Mouse (Mus musculus): ENCODE measurements at regions not wholly inside any gene's neighbourhood (a gene's known extent, or its start where the extent isn't known, plus 50 kb on each side); places are given as distances from the start of the nearest gene placed in this dataset.

GRCm38 (mm10) chr10:117510224-117510486, 119.1 kb upstream of the Cpm start:
- no peak overlapping the region for H3K4me2 ChIP-seq (ENCODE audit: low read depth, low read length, poor library complexity, severe bottlenecking)
- ATAC-seq (ENCODE audit: low FRiP score) (no peak), DNase-seq (ENCODE audit: low spot score) (no peak)
- no peaks in the 10 kb centered on the region for H3K4me1 ChIP-seq (ENCODE audit: insufficient read depth, low read length)
- WGBS: 90% methylated on average over 2 of the region's 2 CpGs
- H3K27ac ChIP-seq (ENCODE audit: low read depth, low read length): no peak overlapping the region
- H3K9ac ChIP-seq (replicated peaks; ENCODE audit: low read length, poor library complexity, severe bottlenecking): no peak overlapping the region
- no peak overlapping the region for H3K4me3 ChIP-seq (ENCODE audit: low read depth, low read length)
- H3K36me3 ChIP-seq (ENCODE audit: insufficient read depth, low read length): no peaks in the 10 kb centered on the region
- no peaks in the 10 kb centered on the region for H3K9me3 ChIP-seq (ENCODE audit: low read length)
- H3K27me3 ChIP-seq (ENCODE audit: insufficient read depth, low read length): no peaks in the 10 kb centered on the region
- no peak for TF ChIP-seq CTCF (IDR thresholded peaks at IDR 0.05)

- no peak for TF ChIP-seq CTCF (IDR thresholded peaks at IDR 0.05)
- H3K36me3 ChIP-seq (ENCODE audit: insufficient read depth, low read length): no peaks in the 10 kb centered on the region
- DNase-seq (ENCODE audit: low spot score) (no peak), ATAC-seq (ENCODE audit: low FRiP score) (no peak)
- no peaks in the 10 kb centered on the region for H3K9me3 ChIP-seq (ENCODE audit: low read length)
- no peak overlapping the region for H3K4me2 ChIP-seq (ENCODE audit: low read depth, low read length, poor library complexity, severe bottlenecking)
- H3K4me1 ChIP-seq (ENCODE audit: insufficient read depth, low read length): no peaks in the 10 kb centered on the region
- no peak overlapping the region for H3K9ac ChIP-seq (replicated peaks; ENCODE audit: low read length, poor library complexity, severe bottlenecking)
- no peak overlapping the region for H3K4me3 ChIP-seq (ENCODE audit: low read depth, low read length)
- H3K27ac ChIP-seq (ENCODE audit: low read depth, low read length): 0 out of 2 replicates have a peak overlapping the region, but pooled peaks have one; percentile 18
- no peaks in the 10 kb centered on the region for H3K27me3 ChIP-seq (ENCODE audit: insufficient read depth, low read length)
- WGBS: 65% methylated on average over 9 of the region's 9 CpGs
Observed at GRCm38 (mm10) chr10:117509431-117510223, 119.7 kb upstream of the Cpm start.

- no peaks in the 10 kb centered on the region for H3K36me3 ChIP-seq (ENCODE audit: insufficient read depth, low read length)
- H3K9me3 ChIP-seq (ENCODE audit: low read length): no peaks in the 10 kb centered on the region
- H3K27ac ChIP-seq (ENCODE audit: low read depth, low read length): no peak overlapping the region
- H3K4me1 ChIP-seq (ENCODE audit: insufficient read depth, low read length): no peaks in the 10 kb centered on the region
- 96% methylated on average over 5 of the region's 5 CpGs for WGBS
- H3K4me2 ChIP-seq (ENCODE audit: low read depth, low read length, poor library complexity, severe bottlenecking): no peak overlapping the region
- H3K9ac ChIP-seq (replicated peaks; ENCODE audit: low read length, poor library complexity, severe bottlenecking): no peak overlapping the region
- TF ChIP-seq CTCF (IDR thresholded peaks at IDR 0.05): no peak
- no peaks in the 10 kb centered on the region for H3K27me3 ChIP-seq (ENCODE audit: insufficient read depth, low read length)
- ATAC-seq (ENCODE audit: low FRiP score) (no peak), DNase-seq (ENCODE audit: low spot score) (no peak)
- H3K4me3 ChIP-seq (ENCODE audit: low read depth, low read length): no peak overlapping the region
Observed at GRCm38 (mm10) chr10:117506252-117506992, 122.9 kb upstream of the Cpm start.

- no peak overlapping the region for H3K4me2 ChIP-seq (ENCODE audit: low read depth, low read length, poor library complexity, severe bottlenecking)
- H3K27ac ChIP-seq (ENCODE audit: low read depth, low read length): no peak overlapping the region
- TF ChIP-seq CTCF (IDR thresholded peaks at IDR 0.05): no peak
- H3K9ac ChIP-seq (replicated peaks; ENCODE audit: low read length, poor library complexity, severe bottlenecking): no peak overlapping the region
- H3K9me3 ChIP-seq (ENCODE audit: low read length): no peaks in the 10 kb centered on the region
- no peaks in the 10 kb centered on the region for H3K4me1 ChIP-seq (ENCODE audit: insufficient read depth, low read length)
- no peak overlapping the region for H3K4me3 ChIP-seq (ENCODE audit: low read depth, low read length)
- no peaks in the 10 kb centered on the region for H3K36me3 ChIP-seq (ENCODE audit: insufficient read depth, low read length)
- DNase-seq (ENCODE audit: low spot score): no peak
- no peaks in the 10 kb centered on the region for H3K27me3 ChIP-seq (ENCODE audit: insufficient read depth, low read length)
- ATAC-seq (ENCODE audit: low FRiP score): no peak
- WGBS: 82% methylated on average over 4 of the region's 4 CpGs
Observed at GRCm38 (mm10) chr10:117505529-117505928, 123.8 kb upstream of the Cpm start.

GRCm38 (mm10) chr10:117505057-117505456, 124.2 kb upstream of the Cpm start:
- H3K4me2 ChIP-seq (ENCODE audit: low read depth, low read length, poor library complexity, severe bottlenecking): no peak overlapping the region
- TF ChIP-seq CTCF (IDR thresholded peaks at IDR 0.05): no peak
- no peak overlapping the region for H3K27ac ChIP-seq (ENCODE audit: low read depth, low read length)
- H3K9me3 ChIP-seq (ENCODE audit: low read length): no peaks in the 10 kb centered on the region
- H3K27me3 ChIP-seq (ENCODE audit: insufficient read depth, low read length): no peaks in the 10 kb centered on the region
- H3K9ac ChIP-seq (replicated peaks; ENCODE audit: low read length, poor library complexity, severe bottlenecking): no peak overlapping the region
- WGBS: 89% methylated on average over 3 of the region's 3 CpGs
- no peak overlapping the region for H3K4me3 ChIP-seq (ENCODE audit: low read depth, low read length)
- DNase-seq (ENCODE audit: low spot score): no peak
- ATAC-seq (ENCODE audit: low FRiP score): no peak
- no peaks in the 10 kb centered on the region for H3K36me3 ChIP-seq (ENCODE audit: insufficient read depth, low read length)
- no peaks in the 10 kb centered on the region for H3K4me1 ChIP-seq (ENCODE audit: insufficient read depth, low read length)

- H3K36me3 ChIP-seq (ENCODE audit: insufficient read depth, low read length): no peaks in the 10 kb centered on the region
- H3K4me1 ChIP-seq (ENCODE audit: insufficient read depth, low read length): no peaks in the 10 kb centered on the region
- H3K4me3 ChIP-seq (ENCODE audit: low read depth, low read length): no peak overlapping the region
- no peak overlapping the region for H3K27ac ChIP-seq (ENCODE audit: low read depth, low read length)
- DNase-seq (ENCODE audit: low spot score) (no peak), ATAC-seq (ENCODE audit: low FRiP score) (no peak)
- no peak overlapping the region for H3K9ac ChIP-seq (replicated peaks; ENCODE audit: low read length, poor library complexity, severe bottlenecking)
- H3K4me2 ChIP-seq (ENCODE audit: low read depth, low read length, poor library complexity, severe bottlenecking): no peak overlapping the region
- no peaks in the 10 kb centered on the region for H3K9me3 ChIP-seq (ENCODE audit: low read length)
- 81% methylated on average over 5 of the region's 5 CpGs for WGBS
- no peaks in the 10 kb centered on the region for H3K27me3 ChIP-seq (ENCODE audit: insufficient read depth, low read length)
- TF ChIP-seq CTCF (IDR thresholded peaks at IDR 0.05): no peak
Observed at GRCm38 (mm10) chr10:117504267-117504902, 124.6 kb upstream of the Cpsf6 start.

Measured in midbrain, postnatal 0 days (tissue).